Mouse (Mus musculus) stomach, embryonic 14.5 days (tissue): ENCODE data around the gene Naa38. TPM values are rescaled to one million over a fixed set of nuclear protein-coding genes. Genes with fewer than 3 reads are reported as not detected.
"Not testable (repeated sequence)": the region's sequence is repeated elsewhere in the genome, so short reads cannot be mapped to it uniquely, and the experiment has no call there.

Experiments used
- ATAC-seq: fragments of 200-750 bp; cut with Nextera tagmentation; 2 replicates; pipeline ENCODE4 v1.8.0; 2017; ENCODE audit warnings: low read depth, moderate TSS enrichment; ENCODE audit not compliant: insufficient number of reproducible peaks, insufficient read depth, low FRiP score
- H3K27ac ChIP-seq: fragments of 300-500 bp; sonication (generic); 2 replicates; pipeline ENCODE4 v1.5.1; 2014; ENCODE audit warnings: mild to moderate bottlenecking, low read length, moderate library complexity, mixed read lengths
- H3K27me3 ChIP-seq: fragments of 300-500 bp; sonication (generic); 2 replicates; pipeline ENCODE4 v1.6.1; 2014; ENCODE audit warnings: low read length, control low read depth, mixed read lengths; ENCODE audit not compliant: control insufficient read depth, insufficient read depth
- H3K36me3 ChIP-seq: fragments of 300-500 bp; sonication (generic); 2 replicates; pipeline ENCODE4 v1.6.1; 2014; ENCODE audit warnings: mild to moderate bottlenecking, control low read depth, low read length, moderate library complexity, mixed read lengths; ENCODE audit not compliant: control insufficient read depth, insufficient read depth
- H3K4me1 ChIP-seq: fragments of 300-500 bp; sonication (generic); 2 replicates; pipeline ENCODE4 v1.6.1; 2014; ENCODE audit warnings: low read length, control low read depth, mixed read lengths; ENCODE audit not compliant: control insufficient read depth, insufficient read depth
- H3K4me2 ChIP-seq: fragments of 300-500 bp; sonication (generic); replicated peaks from 2 replicates; pipeline ENCODE4 v1.6.1; 2014; ENCODE audit warnings: low read depth, low read length, control low read depth
- H3K4me3 ChIP-seq: fragments of 300-500 bp; sonication (generic); 2 replicates; pipeline ENCODE4 v1.5.1; 2014; ENCODE audit warnings: low read depth, low read length, control low read depth
- H3K9ac ChIP-seq: fragments of 300-500 bp; sonication (generic); replicated peaks from 2 replicates; pipeline ENCODE4 v1.6.1; 2014; ENCODE audit warnings: low read depth, mild to moderate bottlenecking, control low read depth, low read length, moderate library complexity, mixed read lengths
- H3K9me3 ChIP-seq: fragments of 300-500 bp; sonication (generic); 2 replicates; pipeline ENCODE4 v1.6.1; 2016; ENCODE audit warnings: low read depth, low read length, control low read depth; ENCODE audit not compliant: control insufficient read depth
- WGBS: fragments of 180-500 bp; shearing (Covaris S2); extraction: QIAGEN DNeasy Blood & Tissue Kit; methylation state at CpG from one replicate; pipeline ENCODE4 v1.1.7; 2014; 5-methylcytosine and 5-hydroxymethylcytosine counted together
- polyA plus RNA-seq: library from polyadenylated mRNA; unstranded; fragments of >200 nt; fragmentation: Nextera tagmentation; extraction: Ambion mirVana; gene quantifications from 2 replicates; pipeline ENCODE4 v1.2.1, GENCODE M21; 2014

Gene Naa38
- polyA plus RNA-seq, 1 experiment from 2014 or later, result 177 TPM

DNA sequence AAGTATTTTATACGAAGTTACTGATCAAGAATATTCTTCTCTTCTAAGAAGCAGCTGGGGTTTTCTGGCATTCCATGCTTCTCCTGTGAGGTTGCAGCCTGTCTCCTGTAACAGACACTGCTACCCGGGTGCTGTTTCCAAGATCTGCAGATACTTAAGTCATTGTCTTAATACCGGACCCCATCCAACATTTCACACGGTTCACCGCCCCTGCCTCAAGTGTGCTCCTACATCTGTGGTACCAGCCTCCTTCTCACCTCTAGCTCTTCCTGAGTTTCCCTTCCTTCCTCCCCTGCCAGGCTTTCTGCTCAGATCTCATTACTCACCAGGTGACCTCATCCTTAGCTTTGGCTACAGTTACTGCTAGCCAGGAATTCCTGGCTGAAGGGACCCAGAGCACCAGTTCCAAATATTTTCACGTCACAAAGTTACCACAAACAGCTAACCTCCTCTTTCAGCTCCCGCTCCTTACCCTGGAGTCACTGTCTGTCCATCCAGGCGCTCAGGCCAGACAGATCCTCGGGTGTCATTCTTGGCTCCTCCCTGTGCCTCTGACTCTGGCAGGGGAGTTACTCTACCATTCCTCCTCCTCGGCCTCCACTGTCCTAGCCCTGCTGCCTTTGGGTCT is 12.7 kb upstream of the Naa38 start:
- no peak for ATAC-seq
- 65% methylated on average over 10 of the region's 10 CpGs for WGBS
- Histone ChIP-seq H3K27ac (no peak overlapping the region), H3K27me3 (no peaks in the 10 kb centered on the region), H3K9ac (no peak overlapping the region), H3K9me3 (no peaks in the 10 kb centered on the region), H3K4me3 (no peak overlapping the region), H3K36me3 (no peaks in the 10 kb centered on the region), H3K4me1 (no peaks in the 10 kb centered on the region), H3K4me2 (no peak overlapping the region)

DNA sequence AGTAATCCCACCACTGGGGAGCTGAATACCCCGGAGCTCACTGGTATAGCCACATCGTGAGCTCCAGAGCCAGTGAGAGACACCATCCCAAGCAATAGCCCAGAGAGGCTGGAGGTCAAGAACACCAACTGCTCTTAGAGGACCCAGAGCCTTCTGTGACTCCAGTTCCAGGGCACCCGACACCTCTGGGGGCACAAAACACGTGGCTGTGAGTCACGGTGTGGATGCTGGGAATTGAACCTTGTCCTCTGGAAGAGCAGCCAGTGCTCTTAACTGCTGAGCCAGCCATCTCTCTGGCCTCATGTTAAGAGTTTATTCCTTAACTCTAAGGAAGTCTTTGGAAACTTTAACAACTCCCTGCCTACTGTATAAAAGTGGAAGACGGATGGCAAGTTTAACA is 10.3 kb upstream of the Naa38 start:
- H3K36me3 ChIP-seq, result no peaks in the 10 kb centered on the region
- 77% methylated on average over 6 of the region's 6 CpGs for WGBS

DNA sequence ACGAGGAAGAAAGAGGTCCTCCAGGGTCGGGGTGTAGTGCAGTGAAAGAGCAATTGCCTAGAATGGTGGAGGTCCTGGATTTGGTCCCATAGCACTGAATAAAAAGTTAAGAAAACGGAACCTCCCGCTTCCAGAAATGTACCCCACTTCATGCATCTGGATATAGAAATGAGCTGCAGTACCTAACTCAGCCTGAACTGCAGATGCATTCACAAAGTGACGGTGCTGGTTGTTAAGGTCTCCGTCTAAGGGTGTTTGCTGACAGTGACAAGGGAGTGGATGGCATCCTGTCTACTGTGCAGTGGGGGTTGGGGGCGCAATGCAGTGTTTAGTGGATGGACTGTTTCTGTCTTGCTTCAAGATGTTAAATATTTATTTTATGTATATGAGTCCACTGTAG is 8.5 kb upstream of the Naa38 start:
- Histone ChIP-seq H3K9me3 (no peaks in the 10 kb centered on the region), H3K27ac (no peak overlapping the region), H3K4me3 (no peak overlapping the region), H3K4me1 (no peaks in the 10 kb centered on the region), H3K27me3 (no peaks in the 10 kb centered on the region), H3K4me2 (no peak overlapping the region), H3K36me3 (no peaks in the 10 kb centered on the region), H3K9ac (no peak overlapping the region)
- 69% methylated on average over 7 of the region's 7 CpGs for whole genome bisulfite sequencing
- no peak for ATAC-seq

More for the DNA sequence above, 10.3 kb upstream of the Naa38 start:
- Histone ChIP-seq H3K9ac (no peak overlapping the region), H3K4me2 (no peak overlapping the region), H3K4me1 (no peaks in the 10 kb centered on the region), H3K9me3 (no peaks in the 10 kb centered on the region), H3K27ac (no peak overlapping the region), H3K4me3 (no peak overlapping the region), H3K27me3 (no peaks in the 10 kb centered on the region)
- ATAC-seq, result no peak

DNA sequence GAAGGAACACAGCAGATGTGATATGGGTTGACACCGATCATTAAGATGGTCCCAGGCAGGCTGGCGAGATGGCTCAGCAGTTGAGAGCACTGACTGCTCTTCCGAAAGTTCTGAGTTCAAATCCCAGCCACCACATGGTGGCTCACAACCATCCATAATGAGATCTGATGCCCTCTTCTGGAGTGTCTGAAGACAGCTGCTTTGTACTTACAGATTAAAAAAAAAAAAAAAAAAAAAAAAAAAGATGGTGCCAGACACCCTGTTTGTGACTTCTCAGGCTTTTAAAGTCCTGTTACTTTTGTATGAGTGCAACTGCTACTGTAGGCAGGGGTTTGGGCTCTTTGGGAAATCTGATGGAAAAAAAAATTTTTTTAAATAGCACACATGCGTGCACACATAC is 6.6 kb upstream of the Naa38 start:
- H3K4me2 ChIP-seq, result no peak overlapping the region
- no peaks in the 10 kb centered on the region for H3K4me1 ChIP-seq
- WGBS, result 97% methylated on average over 4 of the region's 4 CpGs
- no peaks in the 10 kb centered on the region for H3K27me3 ChIP-seq
- no peak overlapping the region for H3K27ac ChIP-seq
- H3K9me3 ChIP-seq, result no peaks in the 10 kb centered on the region
- no peak for ATAC-seq
- H3K9ac ChIP-seq, result no peak overlapping the region
- H3K36me3 ChIP-seq, result no peaks in the 10 kb centered on the region
- H3K4me3 ChIP-seq, result no peak overlapping the region

DNA sequence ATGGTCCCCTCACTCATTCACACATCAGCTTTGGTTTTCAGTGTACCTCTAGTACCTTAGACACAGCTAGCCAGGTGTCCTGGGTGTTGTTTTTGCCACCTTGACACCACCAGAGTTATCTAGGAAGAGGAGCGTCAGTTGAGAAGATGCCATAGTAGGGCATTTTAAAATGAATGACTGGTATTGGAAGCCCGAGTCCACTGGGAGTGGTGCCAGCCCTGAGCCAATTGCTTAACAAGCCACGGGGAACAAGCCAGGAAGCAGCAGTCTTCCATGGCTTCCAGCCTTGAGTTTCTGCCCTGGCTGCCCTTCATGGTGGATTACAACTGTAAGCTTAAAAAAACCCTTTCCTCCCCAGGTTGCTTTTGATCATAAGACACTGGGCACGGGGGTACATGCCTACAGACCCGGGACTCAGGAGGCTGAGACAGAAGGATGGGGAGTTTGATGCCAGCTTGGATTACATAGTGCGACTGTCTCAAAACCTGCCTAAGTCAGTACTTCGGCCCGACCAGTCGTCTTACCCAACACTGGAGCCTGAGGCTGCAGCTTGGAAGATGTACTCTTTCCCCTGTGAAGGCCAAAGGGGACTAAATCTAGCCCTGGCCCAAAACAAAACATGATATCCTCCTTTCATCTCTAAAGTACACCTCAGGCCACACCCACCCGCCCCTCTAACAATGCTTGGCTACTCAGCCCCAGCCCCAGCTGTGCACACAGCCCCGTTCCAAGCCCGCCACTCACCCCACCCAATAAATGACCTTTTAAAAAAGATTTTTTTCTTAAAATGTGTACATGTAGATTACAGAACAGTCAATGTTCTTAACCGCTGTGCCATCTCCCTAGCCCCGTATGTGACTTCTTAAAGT is 5.5 kb upstream of the Naa38 start:
- Histone ChIP-seq H3K9me3 (no peaks in the 10 kb centered on the region), H3K4me2 (no peak overlapping the region), H3K36me3 (no peaks in the 10 kb centered on the region), H3K9ac (no peak overlapping the region), H3K27me3 (no peaks in the 10 kb centered on the region), H3K4me3 (no peak overlapping the region), H3K4me1 (peaks cover 3% of the 10 kb centered on the region; the same call in 1 of the 2 replicates), H3K27ac (no peak overlapping the region)
- WGBS, result 56% methylated on average over 14 of the region's 14 CpGs
- peak; percentile 54; the same call in 1 of the 2 replicates for ATAC-seq

DNA sequence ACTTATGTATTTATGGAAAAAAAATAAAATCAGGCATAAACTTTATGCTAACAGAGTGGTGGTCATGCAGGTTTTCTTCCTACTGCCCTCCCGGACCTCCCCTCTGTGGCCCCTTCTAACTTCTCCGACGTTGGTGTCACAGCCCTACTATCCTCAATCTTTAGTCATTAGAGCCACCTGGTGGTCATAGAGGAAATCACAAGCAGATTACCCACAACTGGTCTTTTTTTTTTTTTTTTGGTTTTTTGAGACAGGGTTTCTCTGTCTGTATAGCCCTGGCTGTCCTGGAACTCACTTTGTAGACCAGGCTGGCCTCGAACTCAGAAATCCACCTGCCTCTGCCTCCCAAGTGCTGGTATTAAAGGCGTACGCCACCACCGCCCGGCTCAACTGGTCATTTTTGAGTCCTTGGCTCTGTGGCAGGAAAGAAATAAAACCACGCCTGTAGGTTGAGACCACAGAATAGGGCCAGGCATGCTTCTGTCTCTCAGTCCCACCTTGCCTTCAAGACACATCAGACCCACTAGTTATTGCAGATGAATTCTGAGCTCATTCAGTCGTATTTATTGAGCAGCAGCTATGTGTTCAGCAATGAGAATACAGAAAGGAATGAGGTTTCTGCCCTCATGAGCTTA is 4.8 kb upstream of the Naa38 start:
- Histone ChIP-seq H3K4me1 (peaks cover 3% of the 10 kb centered on the region; the same call in 1 of the 2 replicates), H3K4me2 (no peak overlapping the region), H3K27ac (no peak overlapping the region), H3K9ac (no peak overlapping the region), H3K36me3 (no peaks in the 10 kb centered on the region), H3K4me3 (no peak overlapping the region), H3K27me3 (no peaks in the 10 kb centered on the region), H3K9me3 (no peaks in the 10 kb centered on the region)
- peak; percentile 25; the same call in 1 of the 2 replicates for ATAC-seq
- WGBS, result 48% methylated on average over 10 of the region's 10 CpGs

DNA sequence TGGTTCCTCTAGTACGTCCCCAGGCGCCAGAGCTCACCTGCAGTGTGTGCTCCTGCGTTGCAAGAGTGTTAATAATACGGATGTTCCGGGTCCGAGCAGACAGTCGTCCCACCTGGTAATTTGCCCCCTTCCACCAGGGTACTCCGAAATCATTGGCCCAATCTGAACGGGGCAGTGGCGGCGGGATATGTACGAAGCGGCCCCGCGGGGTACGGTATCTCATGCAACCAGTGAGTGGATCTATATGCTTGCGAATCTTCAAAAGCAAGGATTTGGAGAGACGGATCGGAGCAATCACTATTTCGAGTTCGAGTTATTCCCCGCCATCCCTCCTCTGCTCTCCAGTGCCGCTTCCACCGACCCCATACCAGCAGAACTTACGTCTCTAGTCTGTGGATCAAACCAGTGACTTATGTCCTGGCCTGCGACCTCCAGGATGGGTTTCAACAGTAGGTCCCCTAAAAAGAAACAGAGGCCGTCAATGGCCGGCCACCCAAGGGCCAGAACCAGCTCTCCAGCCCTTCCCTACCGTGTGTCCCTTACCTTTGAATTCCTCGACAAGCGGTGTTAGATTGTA is 608 bp upstream of the Naa38 start:
- Histone ChIP-seq H3K27ac (0 out of 2 replicates have a peak overlapping the region, but pooled peaks have one; percentile 27), H3K4me1 (peaks cover 30% of the 10 kb centered on the region; the same call in 1 of the 2 replicates), H3K9ac (peak overlapping the region; percentile 49), H3K4me3 (peak overlapping the region; percentile 61), H3K4me2 (peak overlapping the region; percentile 68)
- H3K27me3 ChIP-seq, H3K9me3 ChIP-seq, H3K36me3 ChIP-seq, ATAC-seq: not testable (repeated sequence)
- 2% methylated on average over 31 of the region's 31 CpGs for WGBS
